Mouse (Mus musculus): ENCODE results near the gene Nkx1-2. TPM values are rescaled to one million over a fixed set of nuclear protein-coding genes. Genes with fewer than 3 reads are reported as not detected.

Gene Nkx1-2
- polyA plus RNA-seq, 1 experiment from 2014 or later, result not detected

Other genes with a start within 250 kb of the Nkx1-2 start
- gene Oat, start 23.2 kb downstream of the Nkx1-2 start, polyA plus RNA-seq (2014; fragmentation: Nextera tagmentation; extraction: Ambion mirVana), result 142 and 154 TPM in 2 replicates
- gene Lhpp, start 11.0 kb upstream of the Nkx1-2 start, polyA plus RNA-seq (2014; fragmentation: Nextera tagmentation; extraction: Ambion mirVana), result 24.5 and 27.1 TPM in 2 replicates
- 17.0 and 22.1 TPM in 2 replicates for gene Fam53b, start 214.2 kb upstream of the Nkx1-2 start, polyA plus RNA-seq (2014; fragmentation: Nextera tagmentation; extraction: Ambion mirVana)

All from kidney, embryonic 14.5 days (tissue).